Mouse (Mus musculus): Measurements from ENCODE around the gene Rsrc1.
A peak's percentile ranks its signal among the peaks of the same experiment; 100 is the strongest.

Gene Rsrc1

GRCm38 (mm10) chr3:66981101-66981661 lies at the start of gene Rsrc1:
Rsrc1 (plus strand) TSS chr3:66981390.
- peak; percentile 37 for DNase-seq (ENCODE audit: low read depth, low spot score)

- DNase-seq (ENCODE audit: low read depth, low spot score) = peak; percentile 24
Measured at GRCm38 (mm10) chr3:66939675-66940074, 41.5 kb upstream of the Rsrc1 start.

- no peak for DNase-seq (ENCODE audit: low read depth, low spot score)
Measured at GRCm38 (mm10) chr3:66955126-66955525, 26.1 kb upstream of the Rsrc1 start.

DNA sequence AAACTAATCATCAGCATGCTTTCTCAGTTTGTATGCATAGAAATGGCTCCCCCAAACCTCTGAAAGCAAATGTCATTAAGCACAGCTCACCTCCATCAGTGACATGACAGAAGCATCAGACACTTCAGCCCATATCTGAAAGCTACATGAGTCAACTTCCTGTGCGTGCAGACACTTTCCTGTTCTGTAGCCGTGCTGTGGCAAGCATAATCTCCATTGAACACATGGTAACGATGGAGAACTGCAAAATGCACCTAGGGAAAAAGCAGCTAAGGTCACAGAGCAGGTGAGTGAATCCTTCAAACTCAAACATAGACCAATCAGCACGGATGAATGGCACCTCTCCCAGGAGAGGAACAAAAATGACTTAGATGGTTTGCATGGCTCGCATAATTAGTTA lies 21.2 kb upstream of the Rsrc1 start:
- DNase-seq (ENCODE audit: low read depth, low spot score) = no peak

DNA sequence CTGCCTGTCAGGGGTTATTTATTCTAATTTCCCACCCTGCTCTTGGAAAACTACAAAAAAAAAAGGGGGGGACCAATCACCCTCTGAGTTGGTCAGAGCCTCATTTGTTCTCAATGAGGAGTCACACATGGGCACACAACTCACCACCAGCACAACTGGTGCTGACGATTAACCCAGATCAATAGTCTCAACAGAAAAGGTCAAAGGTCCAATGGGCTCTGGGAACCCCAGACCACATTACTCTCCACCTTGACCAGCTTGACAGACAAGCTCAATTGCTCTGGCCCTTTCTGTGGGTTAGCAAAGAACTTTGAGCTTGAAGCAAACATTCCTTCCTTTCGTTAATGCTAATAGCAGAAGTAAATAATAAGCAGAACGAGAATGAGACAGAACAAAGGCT lies 16.3 kb upstream of the Rsrc1 start:
- DNase-seq (ENCODE audit: low read depth, low spot score) = no peak

GRCm38 (mm10) chr3:66967508-66967907 lies 13.7 kb upstream of the Rsrc1 start:
- DNase-seq (ENCODE audit: low read depth, low spot score) = no peak

DNA sequence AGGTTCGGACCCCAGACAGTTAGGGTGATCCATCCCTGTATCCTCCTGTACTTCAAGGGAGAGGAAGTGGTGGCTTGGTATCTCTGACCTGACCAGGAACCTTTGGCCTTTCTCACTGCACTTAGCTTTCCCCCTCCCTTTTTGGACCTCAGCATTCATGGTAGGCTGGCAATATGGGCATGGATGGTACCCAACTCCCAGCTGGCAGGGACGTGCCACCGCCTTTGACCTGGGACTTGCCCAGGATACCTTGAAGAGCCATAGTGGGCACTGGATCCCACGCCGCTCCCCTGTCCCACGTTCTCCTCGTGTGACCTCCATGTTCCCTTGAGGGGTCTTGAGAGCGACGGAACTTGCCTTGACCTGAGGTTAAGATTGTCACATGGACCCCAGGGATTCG lies 10.9 kb upstream of the Rsrc1 start:
- DNase-seq (ENCODE audit: low read depth, low spot score) = no peak

GRCm38 (mm10) chr3:66970661-66971331 lies 10.4 kb upstream of the Rsrc1 start:
- peak; percentile 27 for DNase-seq (ENCODE audit: low read depth, low spot score)

DNA sequence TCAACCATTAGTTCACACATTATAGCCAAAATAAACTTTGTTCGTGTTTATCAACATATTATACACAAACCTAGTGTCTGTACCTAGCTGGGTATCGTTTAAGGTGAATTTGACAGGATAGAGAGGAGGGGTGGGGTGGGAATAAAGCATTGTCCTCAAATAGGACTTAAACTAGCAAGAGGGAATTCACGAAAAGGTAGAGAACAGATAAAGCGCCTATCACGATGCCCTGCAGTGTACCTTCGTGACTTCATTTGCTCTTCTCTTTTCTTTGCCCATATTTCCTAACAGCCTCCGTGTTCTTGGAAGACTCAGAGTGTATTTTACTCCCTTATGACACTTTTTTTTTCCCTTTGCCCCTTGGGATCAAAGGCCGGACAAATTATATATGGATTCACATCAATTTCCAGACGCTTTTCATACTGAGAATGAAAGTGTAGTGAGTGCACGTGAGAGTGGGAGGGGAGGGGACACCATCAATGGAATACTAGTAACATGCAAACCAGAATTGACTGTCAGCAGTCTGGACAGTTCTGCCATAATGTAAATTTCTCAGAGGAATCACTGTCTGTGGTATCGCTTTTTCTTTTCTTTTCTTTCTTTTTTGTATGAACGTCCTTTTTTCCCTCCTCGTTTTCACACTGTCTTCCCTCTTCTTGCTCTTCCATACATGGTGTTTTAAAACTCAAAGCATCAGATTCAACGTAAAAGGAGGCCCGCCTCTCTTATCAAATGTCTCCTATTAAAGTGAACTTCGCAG lies 8.8 kb upstream of the Rsrc1 start:
- DNase-seq (ENCODE audit: low read depth, low spot score) = no peak

DNA sequence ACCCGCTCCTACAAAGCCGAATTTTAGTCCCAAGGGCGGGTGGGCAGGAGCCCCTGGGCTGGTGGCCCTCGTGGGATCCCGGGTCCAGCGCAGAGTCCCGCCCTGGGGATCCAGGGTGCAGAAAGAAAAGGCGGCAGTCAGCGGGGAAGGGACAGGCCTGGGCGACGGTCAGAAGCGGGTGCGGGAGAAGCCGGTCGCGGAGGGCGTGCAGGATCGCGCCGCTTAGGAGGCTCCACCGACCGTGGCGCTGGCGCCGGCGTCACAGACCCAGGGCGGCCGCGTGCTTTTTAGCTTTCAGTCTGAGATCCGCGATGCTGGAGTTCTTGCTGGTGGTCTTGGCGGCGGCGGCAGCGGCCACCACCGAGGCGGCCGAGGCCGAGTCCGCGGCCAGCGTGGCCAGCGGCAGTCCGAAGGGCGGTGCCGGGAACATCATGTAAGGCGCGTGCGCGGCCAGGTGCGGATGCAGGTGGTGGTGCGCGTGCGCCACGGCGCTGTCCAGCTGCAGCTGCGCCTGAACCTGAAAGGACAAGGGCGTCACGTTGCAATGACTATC lies 7.7 kb upstream of the Rsrc1 start:
- DNase-seq (ENCODE audit: low read depth, low spot score) = peak; percentile 78

DNA sequence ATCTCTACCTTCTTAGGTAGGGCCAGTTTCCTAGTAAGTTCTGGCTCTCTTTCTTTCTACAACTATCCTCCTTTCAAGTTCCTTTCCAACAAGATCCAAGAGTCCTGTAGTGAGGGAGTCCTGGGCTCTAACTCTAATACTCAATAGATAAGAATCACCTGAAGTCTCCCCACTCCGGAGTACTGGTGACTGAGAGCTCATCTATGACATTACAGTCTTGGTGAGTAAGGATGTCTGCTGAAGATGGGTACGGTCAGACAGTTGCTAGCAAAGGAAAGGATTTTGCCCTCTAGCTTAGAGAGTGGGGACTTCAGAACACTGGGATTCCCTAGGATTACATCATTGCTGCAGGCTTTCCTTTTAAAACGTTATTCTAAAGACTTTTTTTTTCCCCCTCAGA lies 6.7 kb upstream of the Rsrc1 start:
- no peak for DNase-seq (ENCODE audit: low read depth, low spot score)

DNA sequence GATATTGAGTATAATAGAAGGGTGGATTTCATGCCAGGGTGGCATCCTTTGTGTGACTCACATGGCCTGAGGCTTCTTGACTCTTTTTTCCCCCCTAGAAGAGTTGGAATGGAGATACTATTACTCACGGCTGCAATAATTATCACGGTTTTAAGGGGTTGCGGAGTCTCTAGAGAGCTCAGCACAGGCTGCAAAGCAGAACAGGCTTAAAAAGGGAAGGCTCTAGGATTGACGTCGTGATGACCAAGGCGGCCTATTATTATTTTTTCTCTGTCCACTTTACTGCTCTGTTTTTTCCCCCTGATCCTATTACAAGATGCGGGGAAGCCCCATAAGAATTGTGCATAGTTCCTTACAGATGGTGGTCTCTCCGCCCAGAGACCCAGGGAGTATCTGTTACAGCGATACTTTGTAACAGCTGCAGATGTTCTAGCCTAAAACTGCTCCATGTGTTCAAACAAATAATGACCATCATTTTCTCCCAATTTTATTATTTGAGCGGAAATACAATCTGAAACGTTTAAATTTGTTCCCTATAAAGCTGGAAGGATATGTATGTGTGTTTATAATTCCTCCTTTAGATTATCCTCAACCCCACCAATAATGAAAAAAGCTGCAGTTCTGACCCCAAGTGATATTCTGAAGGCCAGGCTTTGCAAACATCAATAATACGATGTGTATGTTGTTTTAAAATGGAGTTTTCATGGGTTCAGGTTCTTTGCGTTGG lies 4.1 kb upstream of the Rsrc1 start:
- DNase-seq (ENCODE audit: low read depth, low spot score) = peak; percentile 31

GRCm38 (mm10) chr3:66977811-66978456 lies 3.3 kb upstream of the Rsrc1 start:
- DNase-seq (ENCODE audit: low read depth, low spot score) = peak; percentile 29

- DNase-seq (ENCODE audit: low read depth, low spot score) = no peak
Measured at GRCm38 (mm10) chr3:66978457-66979381, 2.5 kb upstream of the Rsrc1 start.

DNA sequence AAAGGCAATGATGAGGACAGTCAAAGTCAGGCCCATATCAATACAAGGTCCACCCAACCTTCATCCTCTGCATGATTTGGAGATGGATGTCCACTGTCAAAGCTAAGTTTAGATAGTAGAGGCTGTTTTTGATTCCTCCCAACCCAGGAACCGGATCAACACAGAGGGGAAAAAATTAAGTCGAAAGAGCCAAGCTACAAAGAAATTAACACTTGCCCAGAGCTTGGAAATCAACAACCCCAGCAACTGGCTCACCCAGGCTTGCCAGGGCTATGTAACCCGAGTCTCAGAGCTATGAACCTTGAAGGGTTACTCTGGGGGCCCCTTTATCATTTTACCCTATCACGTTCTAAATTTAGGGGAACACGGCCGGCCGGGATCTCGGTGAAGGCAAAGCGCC lies 1.7 kb upstream of the Rsrc1 start:
- DNase-seq (ENCODE audit: low read depth, low spot score) = no peak

- no peak for DNase-seq (ENCODE audit: low read depth, low spot score)
Measured at GRCm38 (mm10) chr3:66980111-66980975, 847 bp upstream of the Rsrc1 start.

- DNase-seq (ENCODE audit: low read depth, low spot score) = no peak
Measured at GRCm38 (mm10) chr3:66981706-66982105, 516 bp downstream of the Rsrc1 start, which contains the start of gene Shox2. Shox2 (minus strand) TSS chr3:66981771.

DNA sequence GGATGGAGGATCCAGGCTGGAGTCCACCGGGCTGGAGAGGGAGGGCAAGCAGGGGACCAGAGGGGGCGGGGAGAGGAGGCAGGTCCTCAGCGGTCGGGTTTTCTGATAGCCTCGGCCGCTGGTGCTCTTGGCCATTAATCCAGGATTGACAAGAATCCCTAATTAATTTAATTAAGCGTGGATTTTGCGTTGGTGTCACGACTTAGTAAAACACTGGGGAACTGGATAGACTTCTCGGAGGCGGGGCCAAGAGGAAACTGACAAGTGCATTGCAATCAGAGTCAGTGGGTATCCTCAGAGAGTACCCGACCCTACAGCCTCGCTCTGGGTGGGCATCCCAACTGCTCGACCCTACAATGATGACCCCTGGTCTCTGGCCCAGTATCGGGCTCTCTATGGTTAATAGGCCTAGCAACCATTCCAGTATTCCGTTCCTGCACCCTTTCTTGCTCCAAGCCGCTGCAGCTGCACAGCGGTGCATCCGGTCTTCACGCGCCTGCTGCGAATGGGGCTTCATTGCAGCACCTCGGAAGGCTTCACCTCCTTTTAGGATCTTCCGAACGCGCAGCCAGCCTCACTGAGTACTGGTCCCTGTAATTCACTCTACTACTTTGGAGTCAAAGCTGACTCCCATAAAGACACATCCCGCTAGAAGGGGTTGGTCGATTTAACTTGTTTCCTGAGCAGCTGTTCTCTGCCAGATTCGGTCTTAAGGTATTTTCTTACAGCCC lies 1.2 kb downstream of the Rsrc1 start:
- DNase-seq (ENCODE audit: low read depth, low spot score) = peak; percentile 43

DNA sequence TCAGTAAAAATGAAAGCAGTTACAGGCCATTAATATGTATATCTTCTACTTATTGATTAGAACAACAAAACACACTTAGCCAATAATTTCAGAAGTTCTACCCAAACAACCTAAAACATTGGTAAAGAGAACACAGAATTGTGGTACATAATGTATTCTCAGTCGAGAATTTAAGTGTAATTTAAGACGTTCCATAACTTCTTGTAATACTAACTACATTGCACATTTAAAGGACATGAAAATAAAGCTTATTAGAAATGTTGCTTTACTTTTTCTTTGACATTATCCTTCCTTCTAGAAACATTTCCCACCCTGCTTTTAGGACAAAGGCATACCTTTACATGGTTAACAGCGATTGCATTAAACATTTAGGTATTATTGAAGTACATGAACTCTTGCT lies 2.3 kb downstream of the Rsrc1 start:
- DNase-seq (ENCODE audit: low read depth, low spot score) = no peak
